In the genomic region with DNA sequence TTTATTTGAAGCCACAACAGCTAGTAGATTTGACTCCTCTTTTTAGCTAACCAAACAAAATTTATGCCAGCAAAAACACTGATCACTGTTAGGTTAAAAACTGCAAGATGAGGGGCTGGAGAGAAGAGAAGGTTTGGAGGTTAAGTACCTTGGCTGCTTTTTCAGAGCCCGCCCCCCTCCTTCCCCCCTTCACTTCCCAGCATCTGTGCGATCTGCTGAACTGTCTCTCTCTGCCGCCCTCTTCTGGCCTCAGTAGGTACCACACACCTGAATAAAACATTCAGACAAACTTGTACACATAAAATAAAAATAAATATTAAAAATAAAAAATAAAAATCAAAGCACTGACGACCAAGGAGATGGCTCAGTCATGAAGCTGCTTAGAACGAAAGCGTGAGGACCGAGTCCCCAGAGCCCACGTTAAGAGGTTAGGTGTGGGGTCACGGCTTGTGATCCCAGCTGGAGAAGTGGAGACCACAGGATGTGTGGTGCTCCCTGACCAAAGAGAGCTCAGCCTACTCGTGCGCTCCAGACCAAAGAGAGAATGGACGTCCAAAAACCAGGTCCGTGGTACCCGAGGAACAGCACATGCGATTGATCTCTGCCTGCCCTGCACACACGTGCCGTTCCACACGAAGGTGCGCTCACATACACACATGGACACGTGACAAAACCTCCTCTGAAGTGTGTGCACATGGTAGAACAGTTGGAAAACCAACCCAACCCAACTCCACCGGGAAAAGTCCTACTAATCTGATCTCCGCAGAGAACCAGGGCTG, we compare ENCODE assay signal across 9 mouse cellular contexts. TPM values are rescaled to one million over a fixed set of nuclear protein-coding genes. Genes with fewer than 3 reads are reported as not detected.
DNase-seq lines count a peak whose midpoint lies in the region; ATAC-seq and TF ChIP-seq lines count a peak whose summit lies in the region.
"Had no signal": no experiment of that assay in that cellular context is flagged by ENCODE, and none has a peak within 500 bp of the region (broad histone marks: within the 10 kb centered on the region; RNA-seq: fewer than 3 reads in every experiment).

No protein-coding gene starts in this region.

- TF ChIP-seq POLR2A in ES-Bruce4 (IDR thresholded peaks at IDR 0.05; ENCODE audit: insufficient read depth, low read length): no peak

- no peak overlapping the region for H3K4me2 ChIP-seq in kidney, embryonic 15.5 days
- H3K4me2 ChIP-seq: embryonic facial prominence, embryonic 13.5 days; limb, embryonic 13.5 days had no signal

- no peak for TF ChIP-seq EP300 in ES-Bruce4 (IDR thresholded peaks at IDR 0.05; ENCODE audit: insufficient read depth, low read depth, low read length)

- H3K36me3 ChIP-seq in kidney, embryonic 15.5 days: no peaks in the 10 kb centered on the region
- no peaks in the 10 kb centered on the region for H3K36me3 ChIP-seq in ES-Bruce4 (ENCODE audit: control insufficient read depth, insufficient read depth, low read length, poor library complexity, severe bottlenecking)
- H3K36me3 ChIP-seq: embryonic facial prominence, embryonic 13.5 days; limb, embryonic 13.5 days had no signal

- no peaks in the 10 kb centered on the region for H3K27me3 ChIP-seq in kidney, embryonic 15.5 days
- no peaks in the 10 kb centered on the region for H3K27me3 ChIP-seq in ES-Bruce4 (ENCODE audit: control insufficient read depth, insufficient read depth, low read length, poor library complexity, severe bottlenecking)
- H3K27me3 ChIP-seq: embryonic facial prominence, embryonic 13.5 days; limb, embryonic 13.5 days had no signal

- no peak overlapping the region for H3K9ac ChIP-seq in kidney, embryonic 15.5 days
- H3K9ac ChIP-seq in ES-Bruce4 (ENCODE audit: low read depth, poor library complexity, severe bottlenecking): no peak overlapping the region
- H3K9ac ChIP-seq: embryonic facial prominence, embryonic 13.5 days; limb, embryonic 13.5 days had no signal

- ATAC-seq in kidney, embryonic 15.5 days (replicated peaks; ENCODE audit: low FRiP score): no peak

- 77% methylated on average over 22 of the region's 22 CpGs for WGBS in kidney, embryonic 15.5 days

- H3K4me1 ChIP-seq in kidney, embryonic 15.5 days: peaks cover 17% of the 10 kb centered on the region; the same call in 1 of the 2 replicates
- no peaks in the 10 kb centered on the region for H3K4me1 ChIP-seq in ES-Bruce4 (ENCODE audit: control insufficient read depth, insufficient read depth, low read length)
- H3K4me1 ChIP-seq: embryonic facial prominence, embryonic 13.5 days; limb, embryonic 13.5 days had no signal

- peak; percentile 61 for TF ChIP-seq CTCF in ES-Bruce4 (IDR thresholded peaks at IDR 0.05; ENCODE audit: low read depth, low read length)

- no peaks in the 10 kb centered on the region for H3K9me3 ChIP-seq in kidney, embryonic 15.5 days (replicated peaks)
- no peaks in the 10 kb centered on the region for H3K9me3 ChIP-seq in ES-Bruce4 (replicated peaks; ENCODE audit: control insufficient read depth, insufficient read depth, low read length, poor library complexity, severe bottlenecking)
- H3K9me3 ChIP-seq: embryonic facial prominence, embryonic 13.5 days had no signal

- peak; percentile 17 for DNase-seq in kidney, adult 11 months
- DNase-seq in A20 (ENCODE audit: low read depth, low spot score): peak; percentile 59
- peak; percentile 43 for DNase-seq in forelimb bud, embryonic 11.5 days (ENCODE audit: low read depth, low spot score)
- peak; percentile 61 for DNase-seq in mesoderm, embryonic 11.5 days (ENCODE audit: low read depth, low spot score)
- DNase-seq in urinary bladder, postnatal 4 days (ENCODE audit: low spot score in 2 of 2): no peak

- H3K4me3 ChIP-seq in kidney, embryonic 15.5 days (replicated peaks): no peak overlapping the region
- no peak overlapping the region for H3K4me3 ChIP-seq in ES-Bruce4 (ENCODE audit: low read depth, low read length)
- H3K4me3 ChIP-seq: embryonic facial prominence, embryonic 13.5 days; limb, embryonic 13.5 days had no signal

- no peak overlapping the region for H3K27ac ChIP-seq in kidney, embryonic 15.5 days
- H3K27ac ChIP-seq in ES-Bruce4 (ENCODE audit: insufficient read depth, low read length): no peak overlapping the region
- H3K27ac ChIP-seq: embryonic facial prominence, embryonic 13.5 days; limb, embryonic 13.5 days had no signal

RNA-seq across cellular contexts. Expression of gene Zfp64, which starts 37.4 kb away (rescaled TPM):
- polyA plus RNA-seq in kidney, embryonic 15.5 days (2015; fragmentation: Nextera tagmentation; extraction: Ambion mirVana): 26.4 and 27.8 TPM in 2 replicates
- polyA plus RNA-seq in ES-Bruce4 (2011; ENCODE audit: insufficient read depth, insufficient read length, low read depth, missing spikeins): 35.9 and 37.7 TPM in 2 replicates

Comparison
In these comparisons a context has a peak if more than half of its experiments do, and no peak if none do; other contexts are left out.
1. DNase-seq: peak in kidney, adult 11 months (single experiment), A20 (single experiment), forelimb bud, embryonic 11.5 days (single experiment) and mesoderm, embryonic 11.5 days (single experiment); none in urinary bladder, postnatal 4 days (0 of 2).